Mouse (Mus musculus) lung, postnatal 36 days (tissue): ENCODE measurements around the gene Prox2.
"Not testable (repeated sequence)": the region's sequence is repeated elsewhere in the genome, so short reads cannot be mapped to it uniquely, and the experiment has no call there.

Experiments
- DNase-seq: peaks from one replicate; pipeline ENCODE4 v3.0.0; 2022; ENCODE audit warnings: mixed read lengths

Prox2 gene

DNA sequence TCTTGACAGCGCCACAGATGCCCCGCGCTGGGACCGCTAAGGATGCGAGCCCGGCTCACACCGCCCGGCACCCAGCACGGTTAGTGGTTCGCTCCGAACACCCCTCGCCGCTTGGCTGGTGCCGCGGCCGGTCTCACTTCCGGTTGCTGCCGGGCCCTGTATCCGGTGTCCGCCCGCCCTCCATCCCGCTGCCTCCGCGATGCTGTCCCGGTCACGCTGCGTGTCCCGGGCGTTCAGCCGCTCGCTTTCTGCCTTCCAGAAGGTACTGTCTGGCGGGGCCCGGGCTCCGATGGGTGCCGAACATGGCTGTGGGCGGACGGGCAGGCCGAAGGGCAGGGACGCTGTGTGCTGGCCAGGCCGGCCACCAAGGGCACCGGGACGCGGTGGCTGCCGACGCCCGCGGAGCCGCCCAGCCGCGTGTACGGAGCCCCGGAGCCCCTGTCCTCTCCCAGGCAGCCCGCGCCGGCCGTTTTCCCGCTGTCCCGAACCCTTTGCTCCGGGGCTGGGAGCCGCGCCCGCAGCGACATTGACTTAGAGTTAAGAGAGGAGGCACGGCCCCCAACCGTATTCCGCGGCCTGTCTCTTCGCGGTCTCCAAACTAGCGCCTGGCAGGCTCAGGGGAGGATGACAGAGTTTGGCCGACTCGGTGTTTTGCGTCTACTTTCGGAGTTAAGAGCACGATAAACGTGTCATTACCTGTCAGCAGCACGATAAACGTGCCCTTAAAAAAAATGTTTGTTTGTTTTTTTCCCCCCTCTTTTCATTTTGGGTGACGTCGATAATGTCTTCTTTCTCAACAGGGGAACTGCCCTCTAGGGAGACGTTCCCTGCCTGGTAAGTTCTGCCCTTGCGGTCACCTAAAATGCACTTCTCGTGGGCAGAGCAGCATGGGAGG lies at the start of gene Prox2, which contains the start of gene Dlst:
TSS of gene Prox2 (minus strand) at position 62 of the 895 bp plus-strand sequence.
TSS of gene Dlst (plus strand) at position 136 of the 895 bp plus-strand sequence.
- peak; percentile 91 for DNase-seq

- no peak for DNase-seq
These were observed 49.0 kb upstream of the Prox2 start for GRCm38 (mm10) chr12:85159592-85159991.

DNA sequence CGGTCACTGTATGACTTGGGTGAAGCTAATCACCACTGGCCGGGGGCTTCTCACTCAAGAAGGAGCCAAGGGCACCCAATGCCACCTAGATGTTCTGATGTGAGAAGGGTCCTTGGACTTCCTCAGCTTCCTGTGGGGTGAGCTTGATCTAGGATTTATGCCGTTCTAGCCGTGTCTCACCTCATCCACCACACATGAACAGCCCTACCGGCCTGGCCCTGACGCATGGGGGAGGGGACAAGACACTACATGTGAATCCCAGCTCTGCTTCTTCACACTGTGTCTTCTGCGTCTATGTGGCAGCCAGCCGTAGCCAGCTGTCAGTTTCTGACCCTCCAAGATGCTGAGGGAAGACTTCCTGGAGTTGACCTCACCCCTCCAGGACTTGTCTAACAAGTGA lies 48.2 kb upstream of the Prox2 start:
- no peak for DNase-seq

DNA sequence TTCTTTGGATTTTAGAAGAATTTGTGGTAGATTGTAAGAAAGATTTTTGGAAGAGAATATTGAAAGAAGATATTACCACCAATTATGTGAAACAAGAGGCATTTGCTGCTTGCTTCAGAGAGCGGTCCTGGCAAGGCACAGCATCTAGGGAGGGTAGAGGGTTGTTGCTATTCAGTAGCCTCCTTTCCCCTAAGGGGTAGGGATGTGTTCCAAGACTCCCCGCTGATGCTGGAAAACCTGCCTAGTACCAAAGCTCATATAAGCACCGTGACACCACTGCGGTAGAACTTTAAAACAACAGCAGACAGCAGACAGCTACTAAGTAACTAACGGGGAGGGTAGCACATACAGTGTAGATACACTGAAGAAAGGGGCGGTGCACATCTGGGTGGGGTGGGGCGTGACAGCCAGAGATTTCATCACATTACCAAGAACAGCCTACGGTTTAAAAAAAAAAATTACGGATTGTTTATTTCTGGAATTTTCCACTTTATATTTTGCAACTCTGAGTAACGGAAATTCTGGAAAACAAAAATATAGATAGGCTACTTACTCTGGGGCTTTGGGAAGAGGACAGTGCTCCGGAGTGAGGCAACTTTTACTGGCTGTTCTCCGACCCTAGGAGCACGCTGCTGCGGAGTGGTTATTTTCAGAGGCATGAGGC lies 47.4 kb upstream of the Prox2 start:
- no peak for DNase-seq

DNA sequence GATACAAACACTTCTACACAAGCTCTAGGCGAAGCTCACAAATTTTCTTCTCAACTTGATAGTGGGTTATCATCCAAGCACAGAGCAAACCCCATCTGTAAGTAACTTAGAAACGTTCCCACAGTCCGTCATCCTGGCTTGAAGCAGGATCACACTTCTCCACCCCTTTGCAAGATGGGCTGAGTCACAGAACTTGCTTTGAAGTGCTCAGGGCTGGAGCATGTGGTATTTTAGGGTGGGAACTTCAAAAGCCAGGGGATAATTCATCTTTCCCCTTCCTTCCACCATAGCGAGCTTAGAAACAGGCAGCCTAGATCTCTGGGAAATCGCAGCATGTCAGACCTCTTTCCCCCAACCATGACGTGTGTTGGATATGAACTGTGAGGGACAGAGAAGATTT lies 45.8 kb upstream of the Prox2 start:
- DNase-seq: no peak

DNA sequence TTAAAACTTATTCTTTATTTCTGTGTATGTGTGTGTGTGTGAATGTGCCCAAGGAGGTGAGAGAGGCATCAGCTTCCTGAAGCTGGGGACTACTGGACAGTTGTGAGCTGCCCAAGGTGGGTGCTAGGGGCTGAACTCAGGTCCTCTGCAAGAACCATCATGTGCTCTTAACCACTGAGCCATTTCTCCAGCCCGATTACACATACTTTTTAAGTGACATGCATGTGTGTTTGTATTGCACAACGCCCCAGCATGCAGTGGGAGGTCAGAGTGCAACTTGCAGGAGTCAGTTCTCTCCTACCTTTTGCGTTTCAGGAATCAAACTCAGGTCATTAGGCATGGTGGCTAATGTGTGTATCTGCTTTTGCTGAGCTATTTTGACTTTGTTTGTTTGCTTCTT lies 42.5 kb upstream of the Prox2 start:
- no peak for DNase-seq

DNA sequence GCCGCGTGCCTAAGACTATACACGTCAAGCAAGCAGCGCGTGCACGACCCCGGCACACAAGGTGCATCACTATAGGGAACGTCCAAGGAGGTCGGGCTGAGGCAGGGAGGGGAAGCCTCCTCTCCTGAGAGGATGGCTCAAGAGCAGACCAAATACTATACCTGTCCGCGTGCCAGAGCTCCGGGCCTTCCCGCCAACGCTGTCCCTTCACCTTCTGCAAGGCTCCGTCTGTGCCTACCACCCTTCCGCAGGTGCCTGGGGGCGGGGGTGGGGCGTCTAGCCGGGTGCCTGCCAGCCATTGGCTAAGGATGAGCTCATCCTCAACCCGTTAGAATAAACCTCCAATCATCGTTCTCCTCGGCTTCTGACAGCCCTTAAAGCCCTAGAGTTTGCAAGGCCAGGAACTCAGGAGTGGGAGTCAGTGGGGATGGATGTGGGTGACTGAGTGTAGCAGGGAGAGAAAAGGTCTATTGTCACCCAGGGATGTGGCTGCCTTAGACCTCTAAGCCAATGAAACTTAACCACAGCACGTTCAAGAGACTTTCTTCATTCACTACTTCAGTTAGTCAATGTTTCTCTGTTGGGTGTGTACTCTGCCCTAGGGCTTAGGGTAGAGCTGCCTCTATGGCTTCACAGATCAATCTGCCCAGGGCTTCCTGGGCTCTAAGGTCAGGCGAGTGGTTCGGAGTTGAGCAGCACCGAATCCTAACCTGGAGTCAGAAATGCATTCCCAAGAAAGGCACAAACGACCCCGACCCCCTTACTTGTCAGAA lies 40.6 kb upstream of the Prox2 start, which contains the start of gene Rps6kl1:
TSS of gene Rps6kl1 (minus strand) at position 263 of the 773 bp plus-strand sequence.
- DNase-seq: peak; percentile 39

DNA sequence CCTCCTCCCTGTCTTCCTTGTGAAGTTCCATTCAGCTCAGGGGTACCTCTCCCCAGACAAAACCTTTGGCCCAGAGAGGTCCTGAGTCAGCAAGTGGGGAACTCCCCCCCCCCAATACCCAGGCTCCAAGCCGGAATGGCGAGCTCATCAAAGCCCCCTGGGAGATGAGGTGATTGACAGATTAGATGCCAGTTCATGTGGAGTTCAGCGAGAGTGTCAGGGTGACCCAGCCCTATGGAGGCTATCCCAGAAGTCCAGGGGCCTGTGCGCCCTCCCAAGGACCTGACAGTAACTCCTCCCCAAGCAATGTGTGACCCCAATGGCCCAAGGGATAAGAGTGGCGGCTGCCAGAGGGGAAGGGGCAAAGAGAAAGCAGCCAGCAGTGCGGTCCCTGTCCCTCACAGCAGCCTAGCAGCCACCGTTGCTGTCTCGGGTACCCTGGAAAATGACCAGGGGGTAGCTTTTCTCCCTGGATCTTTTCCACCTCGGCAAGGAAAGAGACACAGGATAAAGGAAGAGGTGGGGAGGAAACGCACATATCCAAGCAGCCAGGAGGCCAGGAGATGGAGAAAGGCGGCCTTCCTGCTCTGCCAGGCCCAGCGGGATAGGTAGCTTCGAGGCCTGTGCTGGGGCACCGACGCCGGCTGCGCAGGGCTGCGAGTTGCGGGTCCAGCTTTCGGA lies 39.9 kb upstream of the Prox2 start:
- DNase-seq: no peak

GRCm38 (mm10) chr12:85146881-85147280 lies 36.3 kb upstream of the Prox2 start:
- no peak for DNase-seq

DNA sequence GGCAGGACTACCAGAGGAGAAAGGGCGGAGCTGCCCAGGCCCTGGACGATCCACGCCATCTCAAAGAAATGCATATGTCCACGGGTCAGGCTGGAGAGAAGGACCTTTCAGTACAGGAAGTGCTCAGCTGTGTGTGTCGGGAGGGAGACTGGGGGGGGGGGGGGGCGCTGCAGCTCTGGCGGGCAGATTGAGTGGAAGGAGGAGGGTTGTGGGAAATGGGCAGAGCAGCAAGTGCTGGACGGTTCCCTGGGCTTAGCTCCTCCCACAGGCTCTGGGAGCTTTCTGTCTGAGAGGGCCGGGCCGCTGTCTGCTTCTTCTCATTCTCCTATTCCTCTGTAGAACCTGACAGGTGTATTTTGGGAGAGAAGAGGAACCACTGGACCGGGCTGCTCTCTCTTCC lies 35.8 kb upstream of the Prox2 start:
- peak; percentile 44 for DNase-seq

GRCm38 (mm10) chr12:85145630-85146029 lies 35.1 kb upstream of the Prox2 start:
- no peak for DNase-seq

DNA sequence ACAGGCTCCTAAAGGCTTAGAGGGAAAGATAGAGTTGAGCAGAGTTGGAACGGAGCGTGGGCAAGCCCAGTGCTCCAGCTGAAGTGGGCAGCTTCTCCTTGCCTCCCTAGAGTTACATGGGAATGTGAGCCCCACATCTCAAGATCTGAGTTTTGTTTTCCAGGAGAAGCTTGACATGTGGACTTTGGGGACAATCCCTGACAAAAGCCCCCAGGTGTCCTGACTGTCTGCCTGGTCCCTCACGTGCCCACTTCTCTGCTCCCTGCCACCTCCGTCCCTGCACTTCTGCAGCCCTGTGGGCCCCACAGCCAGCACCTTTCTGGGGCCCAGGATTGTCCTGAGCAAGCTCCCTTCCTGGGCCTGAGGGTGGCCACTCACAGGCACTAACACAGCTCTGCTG lies 34.3 kb upstream of the Prox2 start:
- no peak for DNase-seq

DNA sequence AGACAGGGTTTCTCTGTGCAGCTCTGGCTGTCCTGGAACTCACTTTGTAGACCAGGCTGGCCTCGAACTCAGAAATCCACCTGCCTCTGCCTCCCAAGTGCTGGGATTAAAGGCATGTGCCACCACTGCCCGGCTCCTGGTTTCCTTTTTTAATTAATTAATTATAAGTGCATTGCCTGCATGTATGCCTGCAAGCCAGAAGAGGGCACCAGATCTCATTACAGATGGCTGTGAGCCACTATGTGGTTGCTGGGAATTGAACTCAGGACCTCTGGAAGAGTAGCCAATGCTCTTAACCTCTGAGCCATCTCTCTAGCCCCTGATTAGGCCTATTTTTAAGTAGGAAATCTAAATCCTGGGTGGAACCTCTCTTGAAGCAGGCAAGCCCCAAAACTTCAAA lies 33.7 kb upstream of the Prox2 start:
- DNase-seq: not testable (repeated sequence)

GRCm38 (mm10) chr12:85142803-85143202 lies 32.2 kb upstream of the Prox2 start:
- peak; percentile 95 for DNase-seq

DNA sequence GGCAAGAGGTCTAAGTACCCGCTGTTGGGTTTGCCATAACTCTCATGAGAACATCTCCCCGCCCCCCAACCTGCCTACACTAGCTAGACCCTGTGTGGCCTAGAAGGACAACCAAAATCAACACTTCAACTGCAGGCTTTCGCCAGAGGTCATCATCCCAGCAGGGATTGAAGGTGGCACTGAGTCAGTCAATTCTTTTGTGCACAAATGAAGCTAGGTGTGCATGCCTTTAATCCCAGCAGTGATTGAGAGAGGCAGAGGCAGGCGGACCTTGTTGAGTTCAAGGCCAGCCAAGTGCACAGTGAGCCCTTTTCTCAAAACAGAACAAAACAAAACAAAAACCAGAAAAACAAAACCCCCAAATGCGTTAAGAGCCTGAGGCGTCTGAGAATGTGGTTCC lies 30.5 kb upstream of the Prox2 start:
- no peak for DNase-seq

DNA sequence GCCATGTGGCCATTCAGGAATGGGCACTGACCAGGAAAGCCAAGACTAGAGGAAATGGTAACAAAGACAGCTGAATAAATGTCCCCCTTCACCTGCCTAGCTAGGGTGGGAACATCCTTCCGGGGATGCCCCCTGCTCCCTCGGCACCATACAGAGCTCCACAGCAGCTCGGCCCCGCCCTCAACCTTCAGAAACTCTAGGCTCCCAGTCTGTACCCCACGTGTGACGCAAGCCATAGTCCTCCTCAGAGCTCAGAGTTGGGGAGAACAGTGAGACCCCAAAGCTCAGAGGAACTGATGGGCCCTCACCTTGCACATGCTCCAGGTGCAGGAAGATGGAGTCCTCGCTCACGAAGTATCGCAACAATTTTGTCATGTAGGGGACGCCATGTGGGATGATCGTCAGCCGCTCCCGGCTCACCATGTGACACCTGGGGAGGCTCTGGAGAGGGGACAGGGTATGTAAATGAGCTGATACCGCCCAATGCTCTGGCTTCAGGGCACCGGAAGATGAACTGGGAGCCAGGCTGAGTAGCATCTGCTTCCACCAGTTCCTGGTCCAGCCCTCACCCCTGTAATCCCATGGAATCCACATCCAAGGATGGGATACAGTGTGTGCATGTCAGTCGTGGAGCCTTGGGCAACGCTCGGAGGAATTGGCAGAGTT lies 29.6 kb upstream of the Prox2 start:
- DNase-seq: no peak

GRCm38 (mm10) chr12:85136627-85137026 lies 26.1 kb upstream of the Prox2 start:
- DNase-seq: no peak

DNA sequence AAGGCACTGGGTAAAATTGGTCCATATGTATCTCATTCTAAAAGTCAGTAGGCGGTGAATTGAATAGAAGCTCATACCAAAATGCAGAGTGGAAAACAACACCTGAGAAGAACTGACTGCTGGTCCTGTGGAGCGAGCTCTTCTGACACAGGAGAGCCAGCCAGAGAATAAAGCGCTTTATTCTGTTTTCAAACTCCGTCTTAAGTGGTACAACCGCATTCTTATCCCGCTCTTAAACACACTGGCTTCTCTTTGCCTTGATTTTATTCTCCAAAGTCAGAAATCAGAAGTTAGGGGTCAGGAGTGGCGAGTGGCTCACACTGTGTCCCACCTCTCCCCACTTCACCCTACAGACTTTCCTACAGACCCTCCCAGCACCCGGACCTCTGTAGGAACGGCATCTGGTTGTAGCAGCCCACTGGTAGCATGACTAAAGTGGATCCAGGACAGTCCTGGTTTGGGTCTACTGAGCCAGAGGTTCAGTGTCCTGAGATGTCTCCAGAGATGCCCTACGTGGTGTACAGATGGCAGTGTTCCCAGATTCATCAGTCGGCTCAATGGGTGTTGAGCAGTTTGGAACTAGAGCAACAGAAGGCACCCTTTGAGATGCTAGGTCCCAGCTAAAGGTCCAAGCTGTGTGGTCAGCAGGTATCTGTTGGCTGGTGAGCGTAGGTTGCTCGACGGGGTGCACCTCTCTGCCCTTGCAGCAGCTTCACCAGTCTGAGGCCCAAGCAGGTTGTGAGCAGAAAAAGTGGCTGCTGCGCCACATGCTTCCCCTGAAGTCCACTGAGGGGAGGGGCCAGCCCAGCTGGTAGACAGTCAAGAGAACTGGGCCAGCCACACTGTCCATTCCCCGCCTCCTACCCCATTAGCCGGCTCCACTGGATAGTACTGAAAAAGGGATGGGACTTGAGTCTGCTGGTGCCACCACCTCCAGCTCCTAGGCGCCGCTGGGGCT lies 25.2 kb upstream of the Prox2 start:
- no peak for DNase-seq

- DNase-seq: no peak
These were observed 23.7 kb upstream of the Prox2 start for GRCm38 (mm10) chr12:85134043-85134794.

- no peak for DNase-seq
These were observed 20.8 kb upstream of the Prox2 start for GRCm38 (mm10) chr12:85131361-85131760.
